Mouse (Mus musculus): ENCODE results near the gene Zfp964. TPM values are rescaled to one million over a fixed set of nuclear protein-coding genes. Genes with fewer than 3 reads are reported as not detected.

The Zfp964 gene
- polyA plus RNA-seq, 1 experiment from 2014 or later: 2.4 TPM

Other genes with a start within 250 kb of the Zfp964 start
- 0.09 TPM in 1 of 2 replicates, not detected in the other for gene Gm9495, start 200.9 kb upstream of the Zfp964 start, polyA plus RNA-seq (2016; fragmentation: Nextera tagmentation; extraction: Ambion mirVana)
- gene Gm7697, start 131.5 kb upstream of the Zfp964 start, polyA plus RNA-seq (2016; fragmentation: Nextera tagmentation; extraction: Ambion mirVana): not detected in 2 replicates
- gene Zfp868, start 28.9 kb upstream of the Zfp964 start, polyA plus RNA-seq (2016; fragmentation: Nextera tagmentation; extraction: Ambion mirVana): 38.5 and 39.8 TPM in 2 replicates
- 32.1 and 32.3 TPM in 2 replicates for gene Zfp869, start 56.2 kb downstream of the Zfp964 start, polyA plus RNA-seq (2016; fragmentation: Nextera tagmentation; extraction: Ambion mirVana)
- 7.7 and 7.8 TPM in 2 replicates for gene Zfp963, start 95.5 kb downstream of the Zfp964 start, polyA plus RNA-seq (2016; fragmentation: Nextera tagmentation; extraction: Ambion mirVana)
- gene Gm20422, start 120.4 kb downstream of the Zfp964 start, polyA plus RNA-seq (2016; fragmentation: Nextera tagmentation; extraction: Ambion mirVana): 0.42 TPM in 1 of 2 replicates, not detected in the other
- gene Atp13a1, start 136.7 kb downstream of the Zfp964 start, polyA plus RNA-seq (2016; fragmentation: Nextera tagmentation; extraction: Ambion mirVana): 53.5 and 55.3 TPM in 2 replicates
- 42.3 and 43.1 TPM in 2 replicates for gene Zfp866, start 136.7 kb downstream of the Zfp964 start, polyA plus RNA-seq (2016; fragmentation: Nextera tagmentation; extraction: Ambion mirVana)
- gene Gmip, start 154.2 kb downstream of the Zfp964 start, polyA plus RNA-seq (2016; fragmentation: Nextera tagmentation; extraction: Ambion mirVana): 17.2 and 17.3 TPM in 2 replicates
- 0.83 and 1.1 TPM in 2 replicates for gene Lpar2, start 167.9 kb downstream of the Zfp964 start, polyA plus RNA-seq (2016; fragmentation: Nextera tagmentation; extraction: Ambion mirVana)
- 51.2 and 54.0 TPM in 2 replicates for gene Pbx4, start 178.0 kb downstream of the Zfp964 start, polyA plus RNA-seq (2016; fragmentation: Nextera tagmentation; extraction: Ambion mirVana)
- gene Cilp2, start 233.2 kb downstream of the Zfp964 start, polyA plus RNA-seq (2016; fragmentation: Nextera tagmentation; extraction: Ambion mirVana): 0.77 and 1.1 TPM in 2 replicates
- gene Tssk6, start 247.7 kb downstream of the Zfp964 start, polyA plus RNA-seq (2016; fragmentation: Nextera tagmentation; extraction: Ambion mirVana): 4.2 and 4.3 TPM in 2 replicates
- gene Ndufa13, start 248.1 kb downstream of the Zfp964 start, polyA plus RNA-seq (2016; fragmentation: Nextera tagmentation; extraction: Ambion mirVana): 165 and 168 TPM in 2 replicates
- gene Yjefn3, start 248.2 kb downstream of the Zfp964 start, polyA plus RNA-seq (2016; fragmentation: Nextera tagmentation; extraction: Ambion mirVana): 7.0 and 9.8 TPM in 2 replicates

Data from forebrain, embryonic 12.5 days (tissue).